Mouse (Mus musculus): Measurements from ENCODE around the gene Itpr1. TPM values are rescaled to one million over a fixed set of nuclear protein-coding genes. Genes with fewer than 3 reads are reported as not detected.

Gene Itpr1
- polyA plus RNA-seq, 1 experiment from 2014 or later: 15.7 TPM

- DNase-seq (no peak), ATAC-seq (ENCODE audit: insufficient read depth) (no peak)
- Histone ChIP-seq H3K4me2 (no peak overlapping the region), H3K4me1 (ENCODE audit: insufficient read depth) (no peaks in the 10 kb centered on the region), H3K9ac (no peak overlapping the region), H3K27ac (ENCODE audit: low read depth) (no peak overlapping the region), H3K4me3 (ENCODE audit: low read depth, low read length) (no peak overlapping the region), H3K36me3 (ENCODE audit: insufficient read depth) (peaks cover 45% of the 10 kb centered on the region), H3K9me3 (ENCODE audit: low read depth, low read length) (no peaks in the 10 kb centered on the region), H3K27me3 (ENCODE audit: insufficient read depth, low read length) (no peaks in the 10 kb centered on the region)
- no peak for TF ChIP-seq CTCF (IDR thresholded peaks at IDR 0.05; ENCODE audit: low read depth)
- WGBS: 86% methylated on average over 8 of the region's 8 CpGs
Observed at GRCm38 (mm10) chr6:108404736-108405135, 191.8 kb downstream of the Itpr1 start.

GRCm38 (mm10) chr6:108408053-108408452 lies 195.2 kb downstream of the Itpr1 start:
- DNase-seq (peak; percentile 86), ATAC-seq (ENCODE audit: insufficient read depth) (peak; percentile 72)
- TF ChIP-seq CTCF (IDR thresholded peaks at IDR 0.05; ENCODE audit: low read depth): peak; percentile 89

GRCm38 (mm10) chr6:108408726-108409125 lies 195.8 kb downstream of the Itpr1 start:
- TF ChIP-seq CTCF (IDR thresholded peaks at IDR 0.05; ENCODE audit: low read depth): no peak
- ATAC-seq (ENCODE audit: insufficient read depth): no peak
- WGBS: 95% methylated on average over 5 of the region's 5 CpGs

More at GRCm38 (mm10) chr6:108408053-108408452, 195.2 kb downstream of the Itpr1 start:
- 95% methylated on average over 3 of the region's 3 CpGs for WGBS
- Histone ChIP-seq H3K4me3 (ENCODE audit: low read depth, low read length) (no peak overlapping the region), H3K36me3 (ENCODE audit: insufficient read depth) (peaks cover 31% of the 10 kb centered on the region), H3K9ac (no peak overlapping the region), H3K4me2 (no peak overlapping the region), H3K9me3 (ENCODE audit: low read depth, low read length) (no peaks in the 10 kb centered on the region), H3K27ac (ENCODE audit: low read depth) (no peak overlapping the region), H3K4me1 (ENCODE audit: insufficient read depth) (no peaks in the 10 kb centered on the region), H3K27me3 (ENCODE audit: insufficient read depth, low read length) (no peaks in the 10 kb centered on the region)

GRCm38 (mm10) chr6:108410771-108411170 lies 197.9 kb downstream of the Itpr1 start:
- H3K27me3 ChIP-seq (ENCODE audit: insufficient read depth, low read length): no peaks in the 10 kb centered on the region
- H3K4me2 ChIP-seq: no peak overlapping the region
- no peak for TF ChIP-seq CTCF (IDR thresholded peaks at IDR 0.05; ENCODE audit: low read depth)
- DNase-seq (peak; percentile 54), ATAC-seq (ENCODE audit: insufficient read depth) (peak; percentile 50)
- no peak overlapping the region for H3K4me3 ChIP-seq (ENCODE audit: low read depth, low read length)
- H3K9ac ChIP-seq: no peak overlapping the region
- no peaks in the 10 kb centered on the region for H3K4me1 ChIP-seq (ENCODE audit: insufficient read depth)
- H3K9me3 ChIP-seq (ENCODE audit: low read depth, low read length): no peaks in the 10 kb centered on the region
- WGBS: 39% methylated on average over 16 of the region's 16 CpGs
- H3K27ac ChIP-seq (ENCODE audit: low read depth): no peak overlapping the region
- H3K36me3 ChIP-seq (ENCODE audit: insufficient read depth): peaks cover 28% of the 10 kb centered on the region

More at GRCm38 (mm10) chr6:108408726-108409125, 195.8 kb downstream of the Itpr1 start:
- no peaks in the 10 kb centered on the region for H3K9me3 ChIP-seq (ENCODE audit: low read depth, low read length)
- H3K27me3 ChIP-seq (ENCODE audit: insufficient read depth, low read length): no peaks in the 10 kb centered on the region
- no peak overlapping the region for H3K4me2 ChIP-seq
- H3K36me3 ChIP-seq (ENCODE audit: insufficient read depth): peaks cover 26% of the 10 kb centered on the region
- no peak for DNase-seq
- no peak overlapping the region for H3K27ac ChIP-seq (ENCODE audit: low read depth)
- no peak overlapping the region for H3K4me3 ChIP-seq (ENCODE audit: low read depth, low read length)
- H3K4me1 ChIP-seq (ENCODE audit: insufficient read depth): no peaks in the 10 kb centered on the region
- no peak overlapping the region for H3K9ac ChIP-seq

GRCm38 (mm10) chr6:108411201-108411600 lies 198.3 kb downstream of the Itpr1 start:
- peaks cover 28% of the 10 kb centered on the region for H3K36me3 ChIP-seq (ENCODE audit: insufficient read depth)
- no peaks in the 10 kb centered on the region for H3K27me3 ChIP-seq (ENCODE audit: insufficient read depth, low read length)
- whole genome bisulfite sequencing: 36% methylated on average over 4 of the region's 4 CpGs
- no peak overlapping the region for H3K9ac ChIP-seq
- no peak overlapping the region for H3K4me2 ChIP-seq
- H3K4me3 ChIP-seq (ENCODE audit: low read depth, low read length): no peak overlapping the region
- H3K4me1 ChIP-seq (ENCODE audit: insufficient read depth): no peaks in the 10 kb centered on the region
- no peaks in the 10 kb centered on the region for H3K9me3 ChIP-seq (ENCODE audit: low read depth, low read length)
- H3K27ac ChIP-seq (ENCODE audit: low read depth): no peak overlapping the region
- no peak for TF ChIP-seq CTCF (IDR thresholded peaks at IDR 0.05; ENCODE audit: low read depth)
- ATAC-seq (ENCODE audit: insufficient read depth) (no peak; the same call in 1 of the 2 replicates), DNase-seq (no peak)

- 88% methylated on average over 8 of the region's 8 CpGs for WGBS
- TF ChIP-seq CTCF (IDR thresholded peaks at IDR 0.05; ENCODE audit: low read depth): no peak
- Histone ChIP-seq H3K9me3 (ENCODE audit: low read depth, low read length) (no peaks in the 10 kb centered on the region), H3K9ac (no peak overlapping the region), H3K27ac (ENCODE audit: low read depth) (no peak overlapping the region), H3K36me3 (ENCODE audit: insufficient read depth) (peaks cover 25% of the 10 kb centered on the region), H3K4me1 (ENCODE audit: insufficient read depth) (no peaks in the 10 kb centered on the region), H3K4me3 (ENCODE audit: low read depth, low read length) (no peak overlapping the region), H3K27me3 (ENCODE audit: insufficient read depth, low read length) (no peaks in the 10 kb centered on the region), H3K4me2 (no peak overlapping the region)
- ATAC-seq (ENCODE audit: insufficient read depth): no peak
- DNase-seq: no peak
Observed at GRCm38 (mm10) chr6:108413006-108413405, 200.1 kb downstream of the Itpr1 start.

- ATAC-seq (ENCODE audit: insufficient read depth): no peak
- WGBS: 90% methylated on average over 9 of the region's 9 CpGs
- no peak for DNase-seq
- Histone ChIP-seq H3K4me3 (ENCODE audit: low read depth, low read length) (no peak overlapping the region), H3K27ac (ENCODE audit: low read depth) (no peak overlapping the region), H3K4me2 (no peak overlapping the region), H3K9ac (no peak overlapping the region), H3K9me3 (ENCODE audit: low read depth, low read length) (no peaks in the 10 kb centered on the region), H3K36me3 (ENCODE audit: insufficient read depth) (peaks cover 31% of the 10 kb centered on the region), H3K4me1 (ENCODE audit: insufficient read depth) (no peaks in the 10 kb centered on the region), H3K27me3 (ENCODE audit: insufficient read depth, low read length) (no peaks in the 10 kb centered on the region)
- no peak for TF ChIP-seq CTCF (IDR thresholded peaks at IDR 0.05; ENCODE audit: low read depth)
Observed at GRCm38 (mm10) chr6:108413593-108413992, 200.7 kb downstream of the Itpr1 start.

- Histone ChIP-seq H3K4me2 (no peak overlapping the region), H3K4me1 (ENCODE audit: insufficient read depth) (no peaks in the 10 kb centered on the region), H3K36me3 (ENCODE audit: insufficient read depth) (peaks cover 37% of the 10 kb centered on the region), H3K4me3 (ENCODE audit: low read depth, low read length) (no peak overlapping the region), H3K9me3 (ENCODE audit: low read depth, low read length) (no peaks in the 10 kb centered on the region), H3K9ac (no peak overlapping the region), H3K27me3 (ENCODE audit: insufficient read depth, low read length) (no peaks in the 10 kb centered on the region), H3K27ac (ENCODE audit: low read depth) (no peak overlapping the region)
- 90% methylated on average over 4 of the region's 4 CpGs for WGBS
- no peak for ATAC-seq (ENCODE audit: insufficient read depth)
- TF ChIP-seq CTCF (IDR thresholded peaks at IDR 0.05; ENCODE audit: low read depth): no peak
- DNase-seq: no peak
Observed at GRCm38 (mm10) chr6:108415847-108416246, 203.0 kb downstream of the Itpr1 start.
